Mouse (Mus musculus): Measurements from ENCODE around the gene Hmgb1.

DNA sequence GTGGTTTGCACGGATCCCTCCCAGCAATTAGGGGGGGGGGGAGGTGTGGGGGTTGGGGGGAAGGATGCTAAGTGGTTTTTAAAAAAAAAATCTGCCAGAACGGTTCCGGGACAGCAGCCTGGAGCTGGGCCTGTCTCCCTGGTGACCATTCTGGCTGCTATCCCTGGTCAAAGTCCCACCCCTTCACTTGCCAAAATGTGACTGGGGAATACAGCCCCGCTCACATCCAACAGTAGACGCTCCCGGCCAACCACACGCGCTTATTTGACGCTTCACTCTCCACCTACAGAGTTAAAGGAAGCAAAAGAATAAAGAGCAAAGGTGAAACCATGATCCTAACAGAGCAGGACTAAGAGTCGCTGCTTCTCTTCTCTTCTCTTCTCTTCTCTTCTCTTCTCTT, 146.6 kb downstream of the Hmgb1 start:
- TF ChIP-seq EP300 (IDR thresholded peaks at IDR 0.05; ENCODE audit: low read length) (no peak), POLR2A (IDR thresholded peaks at IDR 0.05; ENCODE audit: low read depth, low read length) (no peak), JUN (IDR thresholded peaks at IDR 0.05; ENCODE audit: insufficient read depth, low read depth, low read length) (no peak), TCF12 (IDR thresholded peaks at IDR 0.05; ENCODE audit: low read depth, low read length) (no peak), CHD2 (IDR thresholded peaks at IDR 0.05; ENCODE audit: low read length) (no peak), NRF1 (IDR thresholded peaks at IDR 0.05; ENCODE audit: low read depth, low read length) (no peak), CTCF (conservative IDR thresholded peaks at IDR 0.05 in 1 of 2, IDR thresholded peaks at IDR 0.05 in 1 of 2; ENCODE audit: low read depth in 2 of 2, low read length in 2 of 2) (no peak), ZKSCAN1 (IDR thresholded peaks at IDR 0.05; ENCODE audit: borderline replicate concordance, low read depth, low read length) (no peak), UBTF (IDR thresholded peaks at IDR 0.05; ENCODE audit: low read depth, low read length) (no peak), HCFC1 (IDR thresholded peaks at IDR 0.05; ENCODE audit: low read depth, low read length) (no peak), SMC3 (IDR thresholded peaks at IDR 0.05; ENCODE audit: low read depth, low read length) (no peak), KAT2A (IDR thresholded peaks at IDR 0.05; ENCODE audit: insufficient replicate concordance, low read length) (no peak), MYC (IDR thresholded peaks at IDR 0.05; ENCODE audit: low read depth, low read length) (no peak)

Data from CH12.LX (cell line).